Mouse (Mus musculus): ENCODE measurements around the gene Rexo1. TPM values are rescaled to one million over a fixed set of nuclear protein-coding genes. Genes with fewer than 3 reads are reported as not detected.
A peak's percentile ranks its signal among the peaks of the same experiment; 100 is the strongest.

Rexo1 gene
- polyA plus RNA-seq, 1 experiment from 2014 or later, result 33.9 TPM

GRCm38 (mm10) chr10:80578911-80579310, 17.6 kb upstream of the Rexo1 start:
- no peaks in the 10 kb centered on the region for H3K27me3 ChIP-seq (replicated peaks)
- H3K27ac ChIP-seq, result no peak overlapping the region
- peaks cover 36% of the 10 kb centered on the region for H3K4me1 ChIP-seq
- H3K36me3 ChIP-seq (replicated peaks), result no peaks in the 10 kb centered on the region
- H3K9me3 ChIP-seq, result no peaks in the 10 kb centered on the region
- ATAC-seq (replicated peaks), result no peak
- no peak overlapping the region for H3K4me3 ChIP-seq
- H3K9ac ChIP-seq, result no peak overlapping the region
- WGBS, result 4% methylated on average over 8 of the region's 8 CpGs
- peak overlapping the region; percentile 85; the same call in 1 of the 2 replicates for H3K4me2 ChIP-seq

GRCm38 (mm10) chr10:80578131-80578750, 16.9 kb upstream of the Rexo1 start:
- no peaks in the 10 kb centered on the region for H3K9me3 ChIP-seq
- no peaks in the 10 kb centered on the region for H3K27me3 ChIP-seq (replicated peaks)
- H3K27ac ChIP-seq, result peak overlapping the region; percentile 82
- under 1% methylated on average over 29 of the region's 29 CpGs for WGBS
- peak overlapping the region; percentile 57; the same call in 1 of the 2 replicates for H3K9ac ChIP-seq
- H3K4me1 ChIP-seq, result peaks cover 41% of the 10 kb centered on the region
- 0 out of 2 replicates have a peak, but pooled peaks have one; percentile 6 for ATAC-seq (replicated peaks)
- H3K36me3 ChIP-seq (replicated peaks), result no peaks in the 10 kb centered on the region
- H3K4me2 ChIP-seq, result peak overlapping the region; percentile 85
- H3K4me3 ChIP-seq, result peak overlapping the region; percentile 64

- Histone ChIP-seq H3K4me1 (peaks cover 41% of the 10 kb centered on the region), H3K36me3 (replicated peaks) (no peaks in the 10 kb centered on the region), H3K27ac (peak within 1 kb of the TSS; percentile 82), H3K9me3 (no peaks in the 10 kb centered on the region), H3K4me2 (peak within 1 kb of the TSS; percentile 85), H3K4me3 (peak within 1 kb of the TSS; percentile 64), H3K27me3 (replicated peaks) (no peaks in the 10 kb centered on the region), H3K9ac (peak within 1 kb of the TSS; percentile 57)
- WGBS, result under 1% methylated on average over 58 of the region's 97 CpGs
- ATAC-seq (replicated peaks), result peak; percentile 83
Measured at GRCm38 (mm10) chr10:80577195-80578130, 16.1 kb upstream of the Rexo1 start, which contains the start of gene Klf16. Klf16 (minus strand) TSS chr10:80577321.

GRCm38 (mm10) chr10:80576351-80577194, 15.2 kb upstream of the Rexo1 start:
- Histone ChIP-seq H3K36me3 (replicated peaks) (no peaks in the 10 kb centered on the region), H3K9ac (peak overlapping the region; percentile 57), H3K4me3 (peak overlapping the region; percentile 64), H3K27me3 (replicated peaks) (no peaks in the 10 kb centered on the region), H3K4me2 (peak overlapping the region; percentile 85), H3K27ac (peak overlapping the region; percentile 82), H3K9me3 (no peaks in the 10 kb centered on the region), H3K4me1 (peaks cover 44% of the 10 kb centered on the region)
- ATAC-seq (replicated peaks), result no peak; the same call in 1 of the 2 replicates
- under 1% methylated on average over 86 of the region's 96 CpGs for WGBS

- H3K27ac ChIP-seq, result no peak overlapping the region
- H3K36me3 ChIP-seq (replicated peaks), result no peaks in the 10 kb centered on the region
- peak overlapping the region; percentile 57 for H3K9ac ChIP-seq
- WGBS, result 16% methylated on average over 17 of the region's 17 CpGs
- peak overlapping the region; percentile 85 for H3K4me2 ChIP-seq
- H3K4me1 ChIP-seq, result peaks cover 51% of the 10 kb centered on the region
- no peak for ATAC-seq (replicated peaks)
- H3K9me3 ChIP-seq, result no peaks in the 10 kb centered on the region
- no peaks in the 10 kb centered on the region for H3K27me3 ChIP-seq (replicated peaks)
- H3K4me3 ChIP-seq, result peak overlapping the region; percentile 64
Measured at GRCm38 (mm10) chr10:80575925-80576324, 14.6 kb upstream of the Rexo1 start.

- Histone ChIP-seq H3K36me3 (replicated peaks) (no peaks in the 10 kb centered on the region), H3K4me3 (no peak overlapping the region), H3K9ac (no peak overlapping the region), H3K4me2 (peak overlapping the region; percentile 85), H3K27me3 (replicated peaks) (no peaks in the 10 kb centered on the region), H3K9me3 (no peaks in the 10 kb centered on the region), H3K27ac (no peak overlapping the region), H3K4me1 (peaks cover 57% of the 10 kb centered on the region)
- 78% methylated on average over 3 of the region's 3 CpGs for WGBS
- ATAC-seq (replicated peaks), result no peak
Measured at GRCm38 (mm10) chr10:80574896-80575295, 13.5 kb upstream of the Rexo1 start.

- H3K27me3 ChIP-seq (replicated peaks), result no peaks in the 10 kb centered on the region
- H3K36me3 ChIP-seq (replicated peaks), result no peaks in the 10 kb centered on the region
- H3K9ac ChIP-seq, result no peak overlapping the region
- no peaks in the 10 kb centered on the region for H3K9me3 ChIP-seq
- no peak overlapping the region for H3K27ac ChIP-seq
- H3K4me1 ChIP-seq, result peaks cover 54% of the 10 kb centered on the region
- WGBS, result 42% methylated on average over 9 of the region's 9 CpGs
- no peak overlapping the region for H3K4me2 ChIP-seq
- ATAC-seq (replicated peaks), result no peak
- H3K4me3 ChIP-seq, result no peak overlapping the region
Measured at GRCm38 (mm10) chr10:80573944-80574343, 12.6 kb upstream of the Rexo1 start.

GRCm38 (mm10) chr10:80572477-80572876, 11.1 kb upstream of the Rexo1 start:
- Histone ChIP-seq H3K27me3 (replicated peaks) (no peaks in the 10 kb centered on the region), H3K27ac (no peak overlapping the region), H3K4me2 (no peak overlapping the region), H3K9ac (no peak overlapping the region), H3K36me3 (replicated peaks) (no peaks in the 10 kb centered on the region), H3K4me3 (no peak overlapping the region), H3K4me1 (peaks cover 47% of the 10 kb centered on the region), H3K9me3 (no peaks in the 10 kb centered on the region)
- WGBS, result 89% methylated on average over 2 of the region's 2 CpGs
- ATAC-seq (replicated peaks), result no peak

- H3K4me3 ChIP-seq, result no peak overlapping the region
- H3K9ac ChIP-seq, result peak overlapping the region; percentile 11; the same call in 1 of the 2 replicates
- H3K27me3 ChIP-seq (replicated peaks), result no peaks in the 10 kb centered on the region
- peak overlapping the region; percentile 36 for H3K4me2 ChIP-seq
- ATAC-seq (replicated peaks), result no peak
- H3K4me1 ChIP-seq, result peaks cover 56% of the 10 kb centered on the region
- no peak overlapping the region for H3K27ac ChIP-seq
- 23% methylated on average over 30 of the region's 30 CpGs for WGBS
- no peaks in the 10 kb centered on the region for H3K9me3 ChIP-seq
- H3K36me3 ChIP-seq (replicated peaks), result no peaks in the 10 kb centered on the region
Measured at GRCm38 (mm10) chr10:80570871-80571836, 9.8 kb upstream of the Rexo1 start.

GRCm38 (mm10) chr10:80570419-80570818, 9.1 kb upstream of the Rexo1 start:
- H3K4me3 ChIP-seq, result no peak overlapping the region
- no peak for ATAC-seq (replicated peaks)
- peaks cover 50% of the 10 kb centered on the region for H3K4me1 ChIP-seq
- H3K27ac ChIP-seq, result no peak overlapping the region
- WGBS, result 89% methylated on average over 10 of the region's 10 CpGs
- H3K27me3 ChIP-seq (replicated peaks), result no peaks in the 10 kb centered on the region
- peak overlapping the region; percentile 36; the same call in 1 of the 2 replicates for H3K4me2 ChIP-seq
- H3K36me3 ChIP-seq (replicated peaks), result no peaks in the 10 kb centered on the region
- peak overlapping the region; percentile 11; the same call in 1 of the 2 replicates for H3K9ac ChIP-seq
- no peaks in the 10 kb centered on the region for H3K9me3 ChIP-seq

- H3K27me3 ChIP-seq (replicated peaks), result no peaks in the 10 kb centered on the region
- peaks cover 42% of the 10 kb centered on the region for H3K4me1 ChIP-seq
- WGBS, result 37% methylated on average over 10 of the region's 10 CpGs
- no peaks in the 10 kb centered on the region for H3K36me3 ChIP-seq (replicated peaks)
- no peaks in the 10 kb centered on the region for H3K9me3 ChIP-seq
- no peak overlapping the region for H3K4me2 ChIP-seq
- no peak overlapping the region for H3K9ac ChIP-seq
- no peak overlapping the region for H3K27ac ChIP-seq
- H3K4me3 ChIP-seq, result no peak overlapping the region
- ATAC-seq (replicated peaks), result no peak
Measured at GRCm38 (mm10) chr10:80569664-80570066, 8.3 kb upstream of the Rexo1 start.

All from midbrain, embryonic 15.5 days (tissue).